Mouse (Mus musculus): ENCODE results near the gene Znrd1. TPM values are rescaled to one million over a fixed set of nuclear protein-coding genes. Genes with fewer than 3 reads are reported as not detected.
A peak's percentile ranks its signal among the peaks of the same experiment; 100 is the strongest.

Gene Znrd1
- total RNA-seq, 4 experiments from 2014 or later, result 22.3 to 27.7 (median 26.2) TPM

GRCm38 (mm10) chr17:36971172-36971850, 13.0 kb upstream of the Znrd1 start:
- DNase-seq (ENCODE audit: low spot score), result no peak

DNA sequence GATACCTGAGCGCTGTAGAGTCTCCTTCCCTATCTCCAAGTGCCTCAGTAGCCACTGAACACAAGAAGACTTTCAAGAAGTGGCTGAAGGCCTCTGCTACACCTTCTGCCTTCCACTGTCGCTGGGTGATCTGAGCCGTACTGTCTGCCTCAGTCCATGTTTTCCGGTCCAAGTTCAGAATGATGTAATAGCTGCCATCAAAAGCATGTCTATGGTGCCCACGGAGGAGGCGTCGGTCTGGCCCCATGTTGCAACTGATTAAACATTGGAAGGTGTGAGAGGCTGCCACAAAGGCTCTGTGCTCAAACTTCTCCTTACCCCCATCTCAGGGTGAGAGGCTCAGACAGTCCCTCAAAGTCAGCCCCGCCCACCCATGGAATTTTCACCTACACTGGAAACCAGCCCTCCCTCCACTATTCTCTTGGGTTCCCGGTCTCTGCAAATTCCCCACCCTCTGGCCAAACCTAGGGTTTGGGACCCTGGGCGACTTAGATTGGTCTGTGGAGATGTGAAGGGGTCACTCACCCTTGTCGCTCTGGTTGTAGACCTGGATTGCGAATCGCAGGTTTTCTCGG, 12.0 kb upstream of the Znrd1 start:
- DNase-seq (ENCODE audit: low spot score), result no peak

DNA sequence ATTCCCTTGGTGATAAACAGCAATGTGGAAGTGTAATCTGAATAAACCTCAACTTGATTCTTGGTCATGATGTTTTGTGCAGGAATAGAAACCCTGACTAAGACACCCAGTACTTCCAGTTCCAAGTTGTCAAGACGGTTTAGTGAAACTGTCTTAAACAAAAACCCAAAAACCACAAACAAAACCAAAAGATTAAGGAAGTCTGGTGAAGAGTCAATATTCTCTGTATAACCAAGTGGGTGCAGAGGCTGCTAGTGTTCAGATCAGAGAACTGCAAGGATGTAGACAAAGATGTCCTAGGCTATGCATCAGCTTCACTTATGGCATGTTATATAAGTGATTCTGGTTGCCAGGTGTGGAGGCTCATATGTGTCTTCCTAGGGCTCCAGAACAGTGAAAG, 8.5 kb upstream of the Znrd1 start:
- DNase-seq (ENCODE audit: low spot score), result no peak

- no peak for DNase-seq (ENCODE audit: low spot score)
Measured at GRCm38 (mm10) chr17:36961125-36961524, 2.8 kb upstream of the Znrd1 start.

GRCm38 (mm10) chr17:36958884-36959283, 525 bp upstream of the Znrd1 start:
- DNase-seq (ENCODE audit: low spot score), result no peak

- DNase-seq (ENCODE audit: low spot score), result no peak
Measured at GRCm38 (mm10) chr17:36953062-36953461, 5.3 kb downstream of the Znrd1 start.

DNA sequence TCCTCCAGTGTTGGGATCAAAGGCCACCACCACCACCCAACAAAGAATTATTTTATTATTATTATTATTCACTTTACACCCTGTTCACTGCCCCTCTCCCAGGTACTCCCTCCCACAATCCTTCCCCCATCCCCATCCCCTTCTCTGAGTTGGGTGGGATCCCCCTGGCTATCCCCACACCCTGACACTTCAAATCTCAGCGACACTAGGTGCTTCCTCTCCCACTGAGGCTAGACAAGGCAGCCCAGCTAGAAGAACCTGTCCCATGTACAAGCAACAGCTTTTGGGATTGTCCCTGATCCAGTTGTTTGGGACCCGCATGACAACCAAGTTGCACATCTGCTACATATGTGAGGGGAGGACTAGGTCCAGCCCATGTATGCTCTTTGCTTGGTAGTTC, 5.7 kb downstream of the Znrd1 start:
- no peak for DNase-seq (ENCODE audit: low spot score)

DNA sequence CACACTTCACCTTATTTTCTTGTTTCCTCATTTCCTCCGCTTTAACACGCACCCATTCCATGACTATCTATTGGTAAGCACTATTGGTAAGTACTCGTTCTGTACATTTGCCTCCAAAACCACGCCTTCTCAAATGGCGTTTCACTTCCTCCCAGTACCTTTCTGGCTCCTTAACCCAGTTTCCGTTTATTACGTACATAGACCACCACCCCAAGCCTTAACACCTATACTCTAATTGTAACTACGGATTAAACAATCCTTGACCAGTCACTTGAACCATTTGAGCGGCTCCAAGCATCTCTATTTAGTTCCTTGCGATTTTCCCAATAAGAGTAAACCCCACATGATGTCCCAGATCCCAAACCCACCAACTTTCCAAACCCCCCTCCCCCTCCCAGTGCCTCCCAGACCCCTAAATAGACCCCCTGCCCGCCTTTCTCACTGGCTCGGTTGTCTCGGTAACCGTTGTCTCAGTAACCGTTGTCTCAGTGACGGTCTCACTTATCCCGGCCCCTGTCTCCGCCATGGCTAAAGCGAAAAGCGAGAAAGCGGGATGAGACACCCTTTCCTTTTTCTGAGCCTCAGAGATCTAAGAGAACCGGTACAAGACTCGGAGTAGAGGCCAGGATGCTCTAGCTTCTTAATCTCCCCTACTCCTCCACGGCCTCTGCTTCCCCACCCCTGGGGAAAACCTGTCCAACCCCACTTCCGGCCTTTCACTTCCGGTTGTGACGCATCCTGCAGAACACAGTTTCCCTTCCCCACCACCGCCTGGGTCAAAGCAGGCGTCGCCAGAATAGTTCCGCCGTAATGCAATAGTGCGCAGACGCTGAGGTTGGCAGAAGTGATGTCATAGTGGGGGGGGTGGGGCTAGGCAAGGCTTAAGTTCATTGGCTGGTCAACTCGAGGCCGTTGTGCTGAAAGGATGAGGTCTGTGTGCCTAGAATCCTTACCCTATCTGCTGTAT, 7.1 kb downstream of the Znrd1 start, which contains the start of gene Ppp1r11:
Gene Ppp1r11, minus strand, starts transcription at position 761 of the 967 bp plus-strand sequence.
- DNase-seq (ENCODE audit: low spot score), result peak; percentile 98

DNA sequence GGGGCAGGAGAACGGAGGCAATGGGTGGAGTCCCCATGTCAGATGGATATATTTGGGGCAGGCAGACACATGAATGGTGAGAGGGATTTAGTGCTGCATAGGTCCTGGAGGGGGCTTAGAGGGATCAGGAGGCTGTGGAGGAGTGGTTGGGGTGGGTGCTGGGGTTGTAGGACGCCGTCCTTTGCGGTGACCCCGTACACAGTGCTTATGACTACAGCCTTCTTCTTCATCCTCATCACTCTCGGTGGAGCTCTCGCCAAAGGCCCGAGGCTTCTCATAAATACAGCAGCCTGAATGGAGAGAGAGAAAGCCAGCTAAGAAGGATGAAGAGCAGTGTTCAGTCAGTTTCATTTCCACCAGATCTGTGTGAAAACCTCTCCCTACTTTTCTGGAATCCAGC, 9.1 kb downstream of the Znrd1 start:
- no peak for DNase-seq (ENCODE audit: low spot score)

GRCm38 (mm10) chr17:36948286-36948685, 10.1 kb downstream of the Znrd1 start:
- DNase-seq (ENCODE audit: low spot score), result no peak

DNA sequence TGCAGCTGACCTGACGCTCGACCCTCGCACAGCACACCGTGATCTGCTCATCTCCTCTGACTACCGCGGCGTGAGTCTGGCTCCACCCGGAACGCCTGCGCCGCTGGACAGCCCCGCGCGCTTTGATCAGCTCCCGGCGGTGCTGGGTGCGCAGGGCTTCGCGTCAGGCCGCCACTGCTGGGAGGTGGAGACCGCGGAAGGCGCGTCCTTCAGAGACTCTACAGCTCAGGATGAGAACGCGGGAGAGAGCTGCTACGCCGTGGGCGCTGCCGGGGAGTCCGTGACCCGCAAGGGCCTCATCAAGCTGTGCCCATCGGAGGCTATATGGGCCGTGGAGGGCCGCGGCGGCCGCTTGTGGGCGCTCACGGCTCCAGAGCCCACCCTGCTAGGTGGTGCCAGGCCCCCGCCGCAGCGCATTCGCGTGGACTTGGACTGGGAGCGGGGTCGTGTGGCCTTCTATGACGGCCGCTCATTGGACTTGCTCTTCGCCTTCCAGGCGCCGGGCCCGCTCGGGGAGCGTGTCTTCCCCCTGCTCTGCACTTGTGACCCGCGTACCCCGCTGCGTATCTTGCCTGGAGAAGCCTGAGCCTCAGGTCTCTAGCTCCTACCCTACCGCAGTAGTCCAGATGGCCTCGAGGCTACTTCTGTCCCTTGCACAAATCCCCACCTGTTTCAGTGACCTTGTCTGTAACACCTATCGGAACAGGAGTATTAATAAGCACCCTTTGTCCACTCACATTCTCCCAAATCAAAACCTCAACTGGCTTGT, 11.1 kb downstream of the Znrd1 start:
- DNase-seq (ENCODE audit: low spot score), result no peak

- DNase-seq (ENCODE audit: low spot score), result no peak
Measured at GRCm38 (mm10) chr17:36944121-36944775, 14.1 kb downstream of the Znrd1 start.

DNA sequence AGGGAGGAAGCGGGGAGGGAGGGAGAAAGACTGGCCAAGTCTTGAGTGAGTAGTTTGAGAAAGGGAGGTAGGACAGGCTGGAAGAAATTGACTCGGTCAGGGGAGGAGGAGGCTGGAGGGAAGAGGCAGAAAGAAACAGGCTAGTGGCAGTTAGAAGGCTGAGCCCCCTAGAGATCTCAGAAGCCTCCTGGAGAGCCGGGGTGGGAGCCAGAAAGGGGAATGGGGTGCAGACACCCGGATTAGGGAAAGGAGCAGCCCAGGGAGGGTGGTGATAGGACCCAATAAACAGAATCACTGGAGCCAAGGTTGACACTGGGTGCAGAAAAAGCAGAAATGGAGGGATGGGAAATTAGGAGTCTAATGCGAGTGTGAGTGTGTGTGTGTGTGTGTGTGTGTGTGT, 14.7 kb downstream of the Znrd1 start:
- no peak for DNase-seq (ENCODE audit: low spot score)

DNA sequence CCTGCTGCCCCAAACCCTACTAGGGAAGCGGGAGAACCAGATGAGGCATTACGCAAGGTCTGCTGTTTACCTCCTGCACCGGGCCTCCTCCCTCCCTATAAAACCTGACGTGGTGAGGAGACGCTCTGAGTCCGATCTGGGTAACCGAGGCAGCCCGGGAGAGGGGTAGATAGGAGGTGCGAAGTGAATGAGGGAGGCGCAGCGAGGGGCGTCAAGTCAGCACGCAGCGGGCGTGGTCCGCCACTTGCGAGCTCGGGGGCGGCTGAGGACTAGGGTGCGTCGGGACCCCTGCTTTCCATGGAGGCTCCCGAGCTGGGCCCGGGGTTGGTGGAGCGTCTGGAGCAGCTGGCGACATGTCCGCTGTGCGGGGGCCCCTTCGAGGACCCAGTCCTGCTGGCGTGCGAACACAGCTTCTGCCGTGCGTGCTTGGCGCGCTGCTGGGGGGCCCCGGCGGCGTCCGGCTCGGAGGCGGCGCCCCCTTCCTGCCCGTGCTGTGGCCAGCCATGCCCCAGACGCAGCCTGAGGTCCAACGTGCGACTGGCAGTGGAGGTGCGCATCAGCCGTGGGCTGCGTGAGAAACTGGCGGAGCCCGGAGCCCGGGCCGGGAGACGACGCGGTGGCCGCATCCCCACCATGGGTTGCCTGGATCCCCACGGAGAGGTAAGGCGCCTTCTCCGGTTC, 15.4 kb downstream of the Znrd1 start, which contains the start of gene Rnf39:
Gene Rnf39, plus strand, starts transcription at position 128 of the 681 bp plus-strand sequence.
- DNase-seq (ENCODE audit: low spot score), result no peak

DNA sequence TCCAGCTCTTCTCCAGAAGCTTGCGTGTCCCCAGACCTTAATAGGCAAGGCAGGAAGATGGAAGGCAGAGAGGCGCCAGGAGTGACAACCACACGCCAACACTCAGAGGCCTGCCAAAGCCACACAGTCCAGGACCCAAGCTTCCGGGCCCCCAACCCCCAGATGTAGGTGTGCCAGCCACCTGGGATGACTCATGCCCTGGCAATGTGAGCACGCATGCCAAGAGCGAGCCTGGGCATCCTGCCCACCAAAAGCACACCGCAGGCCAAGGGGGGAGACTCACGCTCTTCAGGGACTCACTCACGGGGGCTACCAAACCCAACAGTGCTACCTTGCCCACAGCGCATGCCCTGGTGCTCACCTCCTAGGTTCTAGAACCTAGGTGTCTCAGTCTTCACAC, 16.0 kb downstream of the Znrd1 start:
- peak; percentile 57 for DNase-seq (ENCODE audit: low spot score)

DNA sequence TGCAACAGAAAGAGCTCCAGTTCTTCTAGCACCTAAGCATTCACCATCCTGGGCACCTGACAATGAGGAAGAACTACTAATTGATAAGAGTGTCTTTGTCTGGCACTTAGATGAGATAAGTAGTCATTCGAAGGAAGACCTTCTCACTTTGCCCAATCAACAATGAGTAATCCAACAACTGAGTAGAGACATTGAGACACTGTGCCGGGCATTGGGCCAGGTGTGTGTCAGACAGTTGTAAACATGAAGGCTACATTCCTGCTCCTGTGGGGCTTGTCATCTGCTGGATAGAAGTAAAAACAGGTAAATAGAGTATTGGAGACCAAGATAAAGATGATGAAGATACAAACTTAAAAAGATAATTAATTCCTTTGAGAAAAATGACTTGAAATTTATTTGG, 20.3 kb downstream of the Znrd1 start:
- DNase-seq (ENCODE audit: low spot score), result no peak

DNA sequence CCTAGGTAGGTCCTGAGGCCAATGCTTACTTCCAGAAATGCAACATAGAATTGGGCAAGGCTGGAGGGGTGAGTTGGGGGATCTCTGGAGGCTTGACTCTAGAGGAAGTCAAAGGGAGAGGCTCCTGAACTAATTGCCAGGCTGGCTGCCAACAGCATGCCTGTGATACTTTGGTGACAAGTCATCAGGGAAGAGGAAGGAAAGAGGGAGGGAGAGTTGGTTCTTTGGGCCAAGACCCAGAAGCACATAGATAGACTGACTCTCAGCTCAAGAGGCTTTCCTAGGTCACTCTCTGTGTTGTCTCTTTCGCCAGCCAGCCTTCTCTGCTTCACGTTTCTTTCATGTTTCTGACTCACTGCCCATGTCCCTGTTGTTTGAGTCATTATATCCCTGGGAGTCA, 26.6 kb downstream of the Znrd1 start:
- peak; percentile 67 for DNase-seq (ENCODE audit: low spot score)

DNA sequence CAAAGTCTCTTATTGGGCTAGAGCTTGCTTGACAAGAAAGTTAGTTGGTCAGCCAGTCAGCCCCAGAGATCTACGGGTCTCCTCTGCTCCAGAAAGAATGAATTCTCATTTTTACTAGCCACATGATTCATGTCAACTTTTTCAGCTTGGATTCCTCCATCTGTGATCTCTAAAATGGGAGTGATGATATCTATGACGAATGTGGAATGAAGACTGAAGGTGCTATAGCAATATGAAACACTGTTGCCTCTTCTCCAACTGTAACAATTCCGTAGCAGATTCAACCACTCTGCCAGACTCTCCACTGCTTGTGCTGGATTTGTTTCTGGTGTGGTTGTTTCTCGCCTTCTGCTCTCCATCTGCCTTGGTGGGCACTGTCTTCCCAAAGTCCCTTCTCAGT, 27.2 kb downstream of the Znrd1 start:
- DNase-seq (ENCODE audit: low spot score), result no peak

DNA sequence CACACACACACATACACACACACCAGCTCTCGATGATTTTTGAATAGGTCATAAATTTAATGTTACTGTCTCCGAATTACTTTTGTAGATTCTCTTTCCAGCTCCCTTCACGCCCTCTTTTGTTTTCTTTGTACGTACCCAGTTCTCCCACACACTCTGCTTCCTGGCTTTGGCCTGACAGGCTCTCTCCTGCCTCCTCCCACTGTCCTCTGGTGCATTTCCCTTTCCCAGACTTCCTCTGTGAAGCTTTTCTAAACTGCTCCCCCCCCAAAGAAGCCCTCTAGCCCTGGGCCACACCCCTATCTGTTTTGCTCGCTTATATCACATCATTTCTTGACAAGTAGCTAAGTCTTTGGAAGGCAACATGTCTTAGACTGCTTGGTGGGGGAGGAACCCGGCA, 28.1 kb downstream of the Znrd1 start:
- DNase-seq (ENCODE audit: low spot score), result peak; percentile 64

DNA sequence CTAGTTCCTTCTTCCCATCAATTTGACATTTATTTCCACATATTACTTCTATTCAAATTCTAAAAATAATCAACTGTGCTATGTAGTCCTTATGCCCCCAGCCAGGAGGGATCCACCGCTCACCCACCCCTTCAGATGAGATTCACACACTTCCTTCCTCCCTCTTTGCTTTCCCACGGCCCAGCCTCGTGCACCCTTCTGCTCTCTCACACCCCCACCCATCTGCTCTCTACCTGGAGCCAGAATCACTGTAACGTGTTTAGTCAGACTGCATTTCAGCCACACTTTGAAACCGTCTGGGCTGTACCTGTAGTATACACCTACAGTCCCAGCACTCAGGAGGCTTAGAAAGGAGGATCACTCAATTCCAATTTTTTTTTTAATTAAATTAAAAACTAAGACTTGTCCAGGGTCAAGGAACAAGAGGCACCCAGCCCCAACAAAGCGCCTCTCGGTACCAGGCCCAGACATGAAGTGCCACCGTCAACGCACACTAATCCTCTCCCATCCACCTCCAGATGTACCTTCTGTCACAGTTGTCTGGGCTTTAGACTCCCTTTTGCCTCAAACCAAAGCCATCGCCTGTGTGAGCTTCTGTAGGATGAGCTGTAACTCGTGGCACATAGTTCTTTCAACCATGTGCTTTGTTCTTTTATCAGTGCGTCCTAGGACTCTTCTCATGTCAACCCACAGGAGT, 29.0 kb downstream of the Znrd1 start:
- DNase-seq (ENCODE audit: low spot score), result no peak
